Mouse (Mus musculus) A20 (cell line): ENCODE results near the gene Syde2.

Experiments
- DNase-seq: peaks from one replicate; pipeline ENCODE4 v3.0.0-alpha.2; 2011; ENCODE audit warnings: low read depth, low spot score

Gene Syde2

DNA sequence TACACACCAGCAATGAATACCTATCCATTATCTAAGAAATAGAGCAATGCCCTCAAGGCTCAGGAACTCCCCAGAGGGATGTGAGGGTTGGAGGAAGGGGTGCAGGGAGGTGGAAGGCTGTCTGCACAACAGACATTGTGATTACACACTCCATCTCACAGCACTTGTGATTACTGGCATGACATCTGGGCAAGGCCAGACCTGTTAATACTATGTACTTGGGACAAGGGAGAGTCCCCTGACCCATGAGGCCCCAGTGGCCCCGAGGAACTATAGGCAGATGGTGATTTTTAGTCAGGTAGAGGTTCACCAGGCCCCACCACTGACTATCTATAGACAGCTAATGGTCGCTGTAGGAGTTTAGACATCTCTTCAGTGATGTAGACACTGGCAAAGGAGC lies 66.2 kb downstream of the Syde2 start:
- DNase-seq: no peak

- no peak for DNase-seq
These were observed 69.5 kb downstream of the Syde2 start for GRCm38 (mm10) chr3:146057131-146057530.

DNA sequence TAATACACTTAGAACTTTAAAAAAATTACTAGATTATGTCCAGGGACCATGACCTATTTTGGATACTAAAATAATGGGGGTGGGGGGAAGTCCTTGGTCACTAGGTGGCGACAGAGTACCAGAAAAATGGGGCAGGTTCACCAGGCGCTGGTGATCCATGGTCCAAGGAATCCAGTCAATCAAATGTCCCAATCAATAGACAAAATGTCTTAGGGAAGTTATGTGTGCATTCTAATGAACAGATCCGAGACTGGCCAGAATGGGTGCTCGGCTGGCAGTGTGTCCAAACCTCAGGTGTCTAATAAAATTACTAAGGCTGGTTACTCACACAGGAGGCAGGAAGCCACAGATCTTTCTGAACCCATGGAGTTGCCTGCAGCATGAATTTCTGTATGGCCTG lies 70.6 kb downstream of the Syde2 start:
- DNase-seq: peak; percentile 66

DNA sequence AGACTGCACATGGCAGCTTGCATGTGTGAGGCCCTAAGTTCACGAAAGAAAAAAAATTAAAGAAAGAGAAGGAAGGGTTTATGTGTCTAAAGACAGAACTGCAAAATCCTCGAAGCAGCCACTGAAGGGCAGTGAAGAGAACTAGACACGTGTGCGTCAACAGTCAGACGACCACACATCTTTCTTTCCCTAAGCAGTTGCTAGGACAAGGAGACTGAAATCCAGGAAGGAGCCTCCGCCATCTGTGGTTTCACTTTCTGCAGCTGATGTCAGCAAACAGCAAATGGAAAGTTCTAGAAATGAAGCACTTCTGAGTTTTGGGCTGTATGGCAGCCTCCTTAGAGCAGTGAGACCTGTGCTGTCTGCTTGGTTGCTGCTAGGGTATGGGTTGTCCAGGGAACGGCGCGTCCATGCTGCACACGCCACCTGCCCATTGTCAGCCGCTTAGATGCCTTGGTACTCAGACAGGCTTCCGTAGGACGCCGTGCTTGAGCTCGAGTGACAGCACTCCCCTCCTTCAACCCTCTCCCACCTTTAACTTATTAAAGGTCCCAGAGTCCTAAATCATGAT lies 71.8 kb downstream of the Syde2 start:
- no peak for DNase-seq

- no peak for DNase-seq
These were observed 75.5 kb downstream of the Syde2 start for GRCm38 (mm10) chr3:146063146-146063545.

DNA sequence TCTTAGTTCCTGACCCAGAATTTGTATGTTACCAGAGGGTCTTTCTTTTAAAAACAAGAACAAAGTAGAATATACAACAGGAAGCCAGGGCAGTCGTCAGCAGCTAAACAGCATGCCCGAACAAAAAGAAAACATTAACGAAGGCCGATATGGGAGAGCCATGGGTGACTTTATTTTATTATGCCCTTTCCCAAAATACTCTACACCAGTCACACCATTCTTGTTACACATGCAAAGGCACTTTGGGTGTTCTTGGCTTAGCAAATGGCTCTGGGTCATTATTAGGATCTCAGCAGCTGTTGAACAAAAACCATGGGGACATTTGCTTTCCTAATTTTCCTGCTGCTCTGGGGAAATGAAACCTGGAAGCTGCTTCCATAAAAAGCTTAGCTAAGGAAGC lies 81.6 kb downstream of the Syde2 start:
- DNase-seq: no peak
